Mouse (Mus musculus): Measurements from ENCODE around the gene Tldc1.

The Tldc1 gene

GRCm38 (mm10) chr8:119778263-119778662 is at the start of gene Tldc1:
TSS of gene Tldc1 (minus strand) at chr8:119778416.
- DNase-seq (ENCODE audit: low read depth, low spot score): peak; percentile 99

DNA sequence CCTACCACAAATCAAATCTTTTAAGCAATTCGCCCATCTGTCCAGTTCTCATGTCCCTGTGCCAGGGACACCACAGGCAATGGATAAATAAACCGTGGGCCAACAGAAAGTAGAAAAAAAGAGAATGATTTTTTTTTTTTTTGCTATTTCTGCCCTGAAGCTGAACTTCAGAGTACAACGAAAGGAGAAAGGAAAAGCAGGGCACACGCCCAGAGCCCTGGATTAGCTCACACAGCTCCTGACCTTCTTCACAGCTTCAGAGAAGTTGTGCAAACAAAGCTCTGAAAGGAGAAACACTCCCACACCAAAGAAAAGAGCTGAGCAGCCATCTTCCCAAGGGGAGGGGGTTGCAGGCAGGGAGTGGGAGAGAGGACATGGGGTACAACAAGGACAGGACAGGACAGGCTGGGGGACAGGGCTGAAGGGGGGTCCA is 49.5 kb upstream of the Tldc1 start:
- DNase-seq (ENCODE audit: low read depth, low spot score): no peak

- DNase-seq (ENCODE audit: low read depth, low spot score): no peak
Observed at GRCm38 (mm10) chr8:119826982-119827381, 48.8 kb upstream of the Tldc1 start.

- DNase-seq (ENCODE audit: low read depth, low spot score): no peak
Observed at GRCm38 (mm10) chr8:119825950-119826730, 47.9 kb upstream of the Tldc1 start.

GRCm38 (mm10) chr8:119824809-119825273 is 46.6 kb upstream of the Tldc1 start:
- no peak for DNase-seq (ENCODE audit: low read depth, low spot score)

DNA sequence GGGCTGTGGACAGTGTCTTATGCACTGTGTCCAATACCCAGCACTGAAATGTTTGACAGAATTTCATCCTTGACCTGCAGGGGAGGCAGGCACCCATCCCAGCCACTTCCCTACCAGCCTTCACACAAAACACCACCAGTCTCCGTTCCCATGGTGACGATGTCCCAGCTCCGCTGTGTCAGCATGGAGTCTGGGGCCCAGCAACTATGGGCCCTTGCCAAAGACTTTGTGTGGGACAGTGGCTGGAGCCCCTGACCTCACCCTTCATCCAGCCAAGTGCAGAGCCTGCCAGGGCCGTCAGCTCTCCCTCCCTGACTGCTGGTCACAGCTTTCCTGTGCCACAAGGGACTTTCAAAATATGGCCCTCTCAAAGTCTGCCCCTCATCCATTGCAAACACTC is 45.9 kb upstream of the Tldc1 start:
- no peak for DNase-seq (ENCODE audit: low read depth, low spot score)

DNA sequence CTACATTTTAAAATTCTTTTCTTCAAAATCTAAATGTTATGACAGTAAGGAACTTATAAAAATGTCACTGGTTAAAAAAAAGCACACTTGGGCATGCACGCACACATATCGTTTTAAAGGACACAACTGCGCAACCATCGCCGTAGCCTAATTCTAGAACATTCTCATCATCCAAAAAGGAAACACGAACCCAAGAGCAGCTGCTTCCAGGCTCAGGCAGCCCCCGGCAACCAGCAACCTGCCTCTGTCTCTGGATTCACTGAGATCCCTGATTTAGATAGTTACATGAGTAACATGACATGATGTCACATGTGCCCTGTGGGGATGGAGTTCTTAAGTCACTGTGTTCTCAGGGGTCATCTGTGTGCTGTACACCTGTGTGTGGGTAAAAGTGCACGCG is 45.1 kb upstream of the Tldc1 start:
- no peak for DNase-seq (ENCODE audit: low read depth, low spot score)

- DNase-seq (ENCODE audit: low read depth, low spot score): no peak
Observed at GRCm38 (mm10) chr8:119821691-119822090, 43.5 kb upstream of the Tldc1 start.

- DNase-seq (ENCODE audit: low read depth, low spot score): no peak
Observed at GRCm38 (mm10) chr8:119819976-119820375, 41.8 kb upstream of the Tldc1 start.

GRCm38 (mm10) chr8:119819316-119819715 is 41.1 kb upstream of the Tldc1 start:
- DNase-seq (ENCODE audit: low read depth, low spot score): no peak

DNA sequence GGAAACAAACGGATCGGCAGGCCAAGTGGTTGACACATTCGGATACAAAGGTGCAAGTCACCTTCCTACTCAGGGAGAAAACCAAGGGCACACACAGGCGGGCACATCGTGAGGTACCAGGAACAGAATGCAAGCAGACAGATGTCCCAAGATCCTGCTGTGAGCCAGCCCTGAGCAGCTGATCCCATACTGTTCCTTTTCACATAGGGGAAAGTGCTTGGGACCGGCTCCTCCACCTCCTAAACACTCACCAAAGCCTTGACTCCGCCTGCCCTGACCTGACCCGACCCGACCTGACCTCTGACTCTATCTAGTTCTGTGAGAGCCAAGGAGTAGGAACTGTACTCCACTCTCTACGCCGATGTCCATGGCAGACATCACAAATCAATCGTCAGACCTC is 39.2 kb upstream of the Tldc1 start:
- DNase-seq (ENCODE audit: low read depth, low spot score): no peak

- no peak for DNase-seq (ENCODE audit: low read depth, low spot score)
Observed at GRCm38 (mm10) chr8:119816219-119816618, 38.0 kb upstream of the Tldc1 start.

DNA sequence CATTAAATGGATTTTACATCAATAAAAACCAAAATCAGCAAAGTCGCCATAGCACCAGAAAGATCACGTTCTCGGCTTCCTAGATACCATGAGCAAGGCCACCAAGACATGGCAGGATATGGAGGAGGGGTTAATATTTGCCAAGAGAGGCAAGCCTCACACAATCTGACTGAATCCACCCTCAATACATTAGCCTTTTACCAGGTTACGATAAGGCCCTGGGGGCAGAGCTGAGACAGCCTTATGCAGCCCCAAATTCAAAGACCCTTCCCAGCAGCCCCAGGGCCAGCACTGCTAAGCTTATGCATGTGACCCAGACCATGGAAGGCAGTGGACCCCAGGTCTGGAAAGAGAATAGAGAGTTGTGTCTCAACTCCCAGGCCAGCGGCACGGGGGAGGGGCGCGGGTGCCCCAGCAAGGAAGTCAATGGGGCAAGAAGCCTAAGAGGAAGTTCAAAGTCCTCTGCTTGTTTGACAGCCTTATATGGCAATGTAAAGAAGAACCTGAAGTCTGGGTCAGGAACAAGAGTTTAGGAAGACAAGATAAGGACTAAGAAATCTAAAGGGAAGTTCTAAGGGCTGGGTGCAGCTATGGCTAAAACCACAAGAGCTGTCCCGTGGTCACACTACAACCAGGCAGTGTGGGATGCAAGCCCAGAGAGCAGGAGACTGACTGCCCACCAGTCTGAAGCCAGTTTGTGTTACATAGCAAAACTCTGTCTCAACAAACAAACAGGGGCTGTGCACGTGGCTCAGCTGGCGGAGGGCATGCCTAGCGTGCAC is 34.6 kb upstream of the Tldc1 start:
- DNase-seq (ENCODE audit: low read depth, low spot score): no peak

GRCm38 (mm10) chr8:119811925-119812324 is 33.7 kb upstream of the Tldc1 start:
- no peak for DNase-seq (ENCODE audit: low read depth, low spot score)

DNA sequence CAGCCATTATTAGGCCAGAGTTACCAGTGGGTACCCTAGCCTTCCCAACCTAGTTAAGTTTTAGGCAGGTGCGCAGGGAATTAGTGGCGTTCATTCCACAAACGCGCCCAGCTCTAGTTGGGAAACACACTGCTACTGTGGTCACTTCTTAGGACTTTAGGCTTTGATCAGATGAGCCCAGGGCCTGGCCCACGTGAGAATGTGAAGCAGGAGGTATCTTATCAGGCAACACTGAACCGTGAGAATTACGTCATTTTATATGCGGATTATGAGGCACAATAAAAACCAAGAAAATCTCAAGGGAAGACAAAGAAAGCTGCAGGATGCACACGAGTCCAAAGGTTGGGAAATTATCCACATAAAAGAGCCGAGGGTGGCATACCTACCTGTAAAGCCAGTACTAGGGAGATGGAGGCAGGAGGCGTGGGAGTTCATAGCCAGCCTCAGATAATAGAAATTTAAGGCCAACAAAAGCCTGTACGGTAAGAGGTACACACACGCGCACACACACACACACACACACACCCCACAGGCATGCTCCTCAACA is 32.8 kb upstream of the Tldc1 start:
- no peak for DNase-seq (ENCODE audit: low read depth, low spot score)

DNA sequence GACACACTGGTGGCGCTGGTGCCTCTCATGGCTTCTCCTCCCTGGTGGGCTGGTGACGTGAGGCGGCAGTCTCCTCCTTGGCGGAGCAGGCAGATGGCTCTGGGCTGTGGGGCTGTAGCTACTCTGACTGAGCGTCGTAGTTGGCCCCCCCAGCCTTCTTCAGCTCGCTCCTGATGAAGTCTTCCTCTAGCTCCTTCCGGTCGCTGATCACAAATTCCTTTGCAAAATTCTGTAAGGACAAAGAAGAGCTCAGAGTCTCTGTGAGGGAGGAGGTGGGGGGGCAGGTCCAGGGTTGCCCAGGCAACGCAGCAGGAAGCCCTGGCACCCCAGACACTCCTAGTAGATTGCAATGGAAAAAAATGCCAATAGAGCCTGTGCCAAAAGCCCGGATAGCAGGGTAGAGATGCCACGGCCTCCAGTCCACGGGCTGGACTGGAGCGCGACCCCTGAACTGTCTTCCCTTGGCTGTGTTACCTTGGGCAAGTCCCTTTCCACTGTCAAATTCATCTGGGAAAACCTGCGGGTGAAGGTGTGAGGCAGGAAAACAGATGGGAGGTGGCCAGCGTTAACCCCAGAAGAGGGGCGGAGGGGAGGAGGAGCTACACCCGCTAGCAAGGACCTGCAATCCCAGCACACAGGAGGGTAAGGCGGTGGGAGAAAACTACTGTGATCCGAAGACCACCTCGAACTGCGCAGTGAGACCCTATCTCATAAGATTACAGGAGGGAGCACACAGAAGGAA is 32.1 kb upstream of the Tldc1 start:
- DNase-seq (ENCODE audit: low read depth, low spot score): no peak

- DNase-seq (ENCODE audit: low read depth, low spot score): no peak
Observed at GRCm38 (mm10) chr8:119809620-119810019, 31.4 kb upstream of the Tldc1 start.

- no peak for DNase-seq (ENCODE audit: low read depth, low spot score)
Observed at GRCm38 (mm10) chr8:119807687-119808086, 29.5 kb upstream of the Tldc1 start.

- no peak for DNase-seq (ENCODE audit: low read depth, low spot score)
Observed at GRCm38 (mm10) chr8:119806422-119807263, 28.4 kb upstream of the Tldc1 start.

DNA sequence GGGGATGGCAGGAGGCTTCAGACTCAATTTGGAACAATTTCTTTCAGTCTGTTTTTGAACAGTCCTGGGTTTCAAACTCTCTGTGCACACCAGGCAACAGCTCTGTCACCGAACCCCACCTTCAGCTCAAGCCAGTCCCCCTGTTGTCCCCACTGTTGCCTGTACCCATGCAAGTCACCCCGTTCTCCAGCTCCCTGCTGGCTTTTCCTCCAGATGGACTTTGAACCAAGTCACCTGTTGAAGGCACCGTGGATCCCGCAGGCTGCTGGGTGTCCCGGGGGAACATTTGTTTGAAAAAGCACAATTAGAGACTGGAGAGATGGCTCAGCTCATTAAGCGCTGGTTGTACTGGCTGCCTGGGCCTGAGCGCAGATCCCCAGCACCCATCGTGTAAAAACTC is 27.1 kb upstream of the Tldc1 start:
- DNase-seq (ENCODE audit: low read depth, low spot score): no peak

- no peak for DNase-seq (ENCODE audit: low read depth, low spot score)
Observed at GRCm38 (mm10) chr8:119802592-119802991, 24.4 kb upstream of the Tldc1 start.
